In the genomic region with DNA sequence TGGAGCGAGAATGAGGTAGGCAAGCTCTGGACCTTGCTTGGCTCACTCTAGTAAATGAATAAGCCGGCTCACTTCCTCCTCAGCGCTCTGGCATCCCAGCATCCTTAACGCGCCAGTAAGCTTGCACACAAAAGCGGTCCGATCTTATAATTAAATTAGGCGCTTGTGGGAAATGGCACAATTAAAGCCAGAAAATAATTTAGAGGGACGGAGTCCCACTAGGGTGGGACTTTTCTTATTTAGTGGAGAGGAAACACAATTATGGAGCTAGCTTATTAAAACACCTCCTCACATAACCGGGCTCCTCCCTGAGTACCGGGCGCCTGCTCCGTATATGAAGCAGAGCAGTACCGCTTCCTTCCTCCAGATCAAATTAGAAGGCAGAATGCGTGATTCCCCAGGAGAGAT, we compare ENCODE assay signal across 10 mouse cellular contexts. TPM values are rescaled to one million over a fixed set of nuclear protein-coding genes. Genes with fewer than 3 reads are reported as not detected.
DNase-seq lines count a peak whose midpoint lies in the region; ATAC-seq and TF ChIP-seq lines count a peak whose summit lies in the region.
"Had no signal": no experiment of that assay in that cellular context is flagged by ENCODE, and none has a peak within 500 bp of the region (broad histone marks: within the 10 kb centered on the region; RNA-seq: fewer than 3 reads in every experiment).

No protein-coding gene starts in this region.

- no peak for TF ChIP-seq EP300 in liver, postnatal 0 days (IDR thresholded peaks at IDR 0.05; ENCODE audit: low read depth)

- ATAC-seq in kidney, embryonic 16.5 days (ENCODE audit: low FRiP score, low TSS enrichment), result peak; percentile 28; the same call in 1 of the 2 replicates
- no peak for ATAC-seq in embryonic facial prominence, embryonic 14.5 days (ENCODE audit: low read depth)
- ATAC-seq in midbrain, embryonic 15.5 days (replicated peaks), result peak; percentile 67
- ATAC-seq in liver, postnatal 0 days, result no peak

- H3K4me3 ChIP-seq in cerebellum, adult 2 months (replicated peaks; ENCODE audit: insufficient read depth, low read depth, low read length), result no peak overlapping the region
- H3K4me3 ChIP-seq in kidney, embryonic 16.5 days (ENCODE audit: low read length), result no peak overlapping the region
- H3K4me3 ChIP-seq in embryonic facial prominence, embryonic 14.5 days (ENCODE audit: low read depth, low read length), result no peak overlapping the region
- no peak overlapping the region for H3K4me3 ChIP-seq in midbrain, embryonic 15.5 days
- no peak overlapping the region for H3K4me3 ChIP-seq in liver, postnatal 0 days (ENCODE audit: low read depth, low read length)
- H3K4me3 ChIP-seq: neural tube, embryonic 12.5 days had no signal

- peaks cover 3% of the 10 kb centered on the region; the same call in 1 of the 2 replicates for H3K36me3 ChIP-seq in kidney, embryonic 16.5 days (ENCODE audit: insufficient read depth, low read length)
- no peaks in the 10 kb centered on the region for H3K36me3 ChIP-seq in embryonic facial prominence, embryonic 14.5 days (ENCODE audit: control insufficient read depth, insufficient read depth, low read length)
- no peaks in the 10 kb centered on the region for H3K36me3 ChIP-seq in midbrain, embryonic 15.5 days (replicated peaks)
- no peaks in the 10 kb centered on the region for H3K36me3 ChIP-seq in liver, postnatal 0 days (replicated peaks; ENCODE audit: insufficient read depth, low read length)
- H3K36me3 ChIP-seq: neural tube, embryonic 12.5 days had no signal

- H3K9ac ChIP-seq in kidney, embryonic 16.5 days (replicated peaks; ENCODE audit: low read length), result no peak overlapping the region
- H3K9ac ChIP-seq in embryonic facial prominence, embryonic 14.5 days (ENCODE audit: low read depth, low read length), result no peak overlapping the region
- no peak overlapping the region for H3K9ac ChIP-seq in midbrain, embryonic 15.5 days
- H3K9ac ChIP-seq in liver, postnatal 0 days (replicated peaks), result no peak overlapping the region
- H3K9ac ChIP-seq: neural tube, embryonic 12.5 days had no signal

- peaks cover 8% of the 10 kb centered on the region; the same call in 1 of the 2 replicates for H3K9me3 ChIP-seq in kidney, embryonic 16.5 days (ENCODE audit: low read length)
- H3K9me3 ChIP-seq in embryonic facial prominence, embryonic 14.5 days (ENCODE audit: control insufficient read depth, low read length), result peaks cover 10% of the 10 kb centered on the region; the same call in 1 of the 2 replicates
- no peaks in the 10 kb centered on the region for H3K9me3 ChIP-seq in midbrain, embryonic 15.5 days
- H3K9me3 ChIP-seq in liver, postnatal 0 days (ENCODE audit: low read length), result 0 out of 2 replicates have a peak, but pooled peaks cover 2% of the 10 kb centered on the region
- H3K9me3 ChIP-seq: neural tube, embryonic 12.5 days had no signal

- no peak overlapping the region for H3K27ac ChIP-seq in cerebellum, adult 2 months (ENCODE audit: insufficient read depth, low read length)
- no peak overlapping the region for H3K27ac ChIP-seq in kidney, embryonic 16.5 days (ENCODE audit: low read length)
- H3K27ac ChIP-seq in embryonic facial prominence, embryonic 14.5 days (replicated peaks; ENCODE audit: low read depth, low read length), result no peak overlapping the region
- H3K27ac ChIP-seq in midbrain, embryonic 15.5 days, result peak overlapping the region; percentile 51; the same call in 1 of the 2 replicates
- H3K27ac ChIP-seq in liver, postnatal 0 days (ENCODE audit: low read depth), result no peak overlapping the region
- H3K27ac ChIP-seq: neural tube, embryonic 12.5 days had no signal

- no peak for TF ChIP-seq POLR2A in cerebellum, adult 2 months (IDR thresholded peaks at IDR 0.05; ENCODE audit: borderline replicate concordance, insufficient read depth, low read length)

- peak; percentile 23 to 31 for DNase-seq in cerebellum, adult 2 months
- DNase-seq in cerebellum, adult 11 months, result no peak
- no peak for DNase-seq in kidney, postnatal 10 days
- DNase-seq in embryonic facial prominence, embryonic 14.5 days (ENCODE audit: low spot score), result peak; percentile 33
- no peak for DNase-seq in liver, postnatal 0 days
- DNase-seq in natural killer cell, adult 2 months (ENCODE audit: low spot score in 2 of 2), result no peak
- DNase-seq: lung, postnatal 14 days had no signal

- H3K4me2 ChIP-seq in kidney, embryonic 16.5 days (replicated peaks; ENCODE audit: low read depth, low read length), result no peak overlapping the region
- H3K4me2 ChIP-seq in embryonic facial prominence, embryonic 14.5 days (ENCODE audit: low read depth, low read length), result no peak overlapping the region
- peak overlapping the region; percentile 4 for H3K4me2 ChIP-seq in midbrain, embryonic 15.5 days
- no peak overlapping the region for H3K4me2 ChIP-seq in liver, postnatal 0 days (ENCODE audit: low read depth, low read length)
- H3K4me2 ChIP-seq: neural tube, embryonic 12.5 days had no signal

- no peaks in the 10 kb centered on the region for H3K4me1 ChIP-seq in cerebellum, adult 2 months (ENCODE audit: control insufficient read depth, insufficient read depth, low read length)
- no peaks in the 10 kb centered on the region for H3K4me1 ChIP-seq in kidney, embryonic 16.5 days (ENCODE audit: insufficient read depth, low read length)
- no peaks in the 10 kb centered on the region for H3K4me1 ChIP-seq in embryonic facial prominence, embryonic 14.5 days (ENCODE audit: control insufficient read depth, insufficient read depth, low read length)
- no peaks in the 10 kb centered on the region for H3K4me1 ChIP-seq in midbrain, embryonic 15.5 days
- peaks cover 1% of the 10 kb centered on the region; the same call in 1 of the 2 replicates for H3K4me1 ChIP-seq in liver, postnatal 0 days (ENCODE audit: insufficient read depth)
- H3K4me1 ChIP-seq: neural tube, embryonic 12.5 days had no signal

- H3K27me3 ChIP-seq in cerebellum, adult 2 months (ENCODE audit: control insufficient read depth, insufficient read depth, low read length), result no peaks in the 10 kb centered on the region
- no peaks in the 10 kb centered on the region for H3K27me3 ChIP-seq in kidney, embryonic 16.5 days (ENCODE audit: insufficient read depth, low read length)
- H3K27me3 ChIP-seq in embryonic facial prominence, embryonic 14.5 days (replicated peaks; ENCODE audit: control insufficient read depth, insufficient read depth, low read length), result no peaks in the 10 kb centered on the region
- no peaks in the 10 kb centered on the region for H3K27me3 ChIP-seq in midbrain, embryonic 15.5 days (replicated peaks)
- no peaks in the 10 kb centered on the region for H3K27me3 ChIP-seq in liver, postnatal 0 days (ENCODE audit: insufficient read depth, low read length)
- H3K27me3 ChIP-seq: neural tube, embryonic 12.5 days had no signal

- 20% methylated on average over 15 of the region's 15 CpGs for WGBS in cerebellum, adult 2 months
- 62% methylated on average over 15 of the region's 15 CpGs for WGBS in kidney, embryonic 16.5 days
- WGBS in embryonic facial prominence, embryonic 14.5 days, result 71% methylated on average over 15 of the region's 15 CpGs
- 70% methylated on average over 15 of the region's 15 CpGs for WGBS in midbrain, embryonic 15.5 days
- 84% methylated on average over 15 of the region's 15 CpGs for WGBS in liver, postnatal 0 days (ENCODE audit: insufficient replicate concordance)

- no peak for TF ChIP-seq CTCF in cerebellum, adult 2 months (IDR thresholded peaks at IDR 0.05; ENCODE audit: borderline replicate concordance, insufficient read depth, low read depth, low read length)
- TF ChIP-seq CTCF in liver, postnatal 0 days (IDR thresholded peaks at IDR 0.05; ENCODE audit: low read depth), result no peak

RNA-seq across cellular contexts. Expression of a gene that starts 47.7 kb away (rescaled TPM):
- 45.0 and 56.2 TPM in 2 replicates for polyA plus RNA-seq in cerebellum, adult 2 months (2012; rRNA removed)
- 69.3 and 72.7 TPM in 2 replicates for polyA plus RNA-seq in kidney, embryonic 16.5 days (2015; fragmentation: Nextera tagmentation; extraction: Ambion mirVana)
- polyA plus RNA-seq in embryonic facial prominence, embryonic 14.5 days (2014; fragmentation: Nextera tagmentation; extraction: Ambion mirVana), result 55.7 and 56.8 TPM in 2 replicates
- polyA plus RNA-seq in midbrain, embryonic 15.5 days (2015; fragmentation: Nextera tagmentation; extraction: Ambion mirVana), result 18.0 TPM in 2 replicates
- polyA plus RNA-seq in liver, postnatal 0 days (2015; fragmentation: Nextera tagmentation; extraction: Ambion mirVana), result 13.2 and 13.5 TPM in 2 replicates

Comparison
In these comparisons a context has a peak if more than half of its experiments do, and no peak if none do; other contexts are left out.
1. DNase-seq: peak in cerebellum, adult 2 months (2 of 2) and embryonic facial prominence, embryonic 14.5 days (single experiment); none in cerebellum, adult 11 months (single experiment), kidney, postnatal 10 days (single experiment), liver, postnatal 0 days (single experiment) and natural killer cell, adult 2 months (0 of 2).
2. ATAC-seq: peak in kidney, embryonic 16.5 days (single experiment) and midbrain, embryonic 15.5 days (single experiment); none in embryonic facial prominence, embryonic 14.5 days (single experiment) and liver, postnatal 0 days (single experiment).